Mouse (Mus musculus) monocyte, adult 5-6 weeks (primary cell): ENCODE measurements around the gene Pcdh11x. TPM values are rescaled to one million over a fixed set of nuclear protein-coding genes. Genes with fewer than 3 reads are reported as not detected.
"Not testable (repeated sequence)": the region's sequence is repeated elsewhere in the genome, so short reads cannot be mapped to it uniquely, and the experiment has no call there.

Experiments
- ATAC-seq: fragments of 153-309, 156-312 bp; replicated peaks from 2 replicates; pipeline ENCODE4 v1.8.0; 2017; ENCODE audit warnings: mild to moderate bottlenecking; ENCODE audit not compliant: low TSS enrichment, insufficient number of reproducible peaks, severe bottlenecking, poor library complexity, low FRiP score
- total RNA-seq: library from RNA; stranded (forward); fragments of 200-1000, 200-491, 200-594 nt; gene quantifications from 3 replicates; pipeline ENCODE4 v1.2.3, GENCODE M21; 2017

The Pcdh11x gene
- not detected in 3 replicates for total RNA-seq

DNA sequence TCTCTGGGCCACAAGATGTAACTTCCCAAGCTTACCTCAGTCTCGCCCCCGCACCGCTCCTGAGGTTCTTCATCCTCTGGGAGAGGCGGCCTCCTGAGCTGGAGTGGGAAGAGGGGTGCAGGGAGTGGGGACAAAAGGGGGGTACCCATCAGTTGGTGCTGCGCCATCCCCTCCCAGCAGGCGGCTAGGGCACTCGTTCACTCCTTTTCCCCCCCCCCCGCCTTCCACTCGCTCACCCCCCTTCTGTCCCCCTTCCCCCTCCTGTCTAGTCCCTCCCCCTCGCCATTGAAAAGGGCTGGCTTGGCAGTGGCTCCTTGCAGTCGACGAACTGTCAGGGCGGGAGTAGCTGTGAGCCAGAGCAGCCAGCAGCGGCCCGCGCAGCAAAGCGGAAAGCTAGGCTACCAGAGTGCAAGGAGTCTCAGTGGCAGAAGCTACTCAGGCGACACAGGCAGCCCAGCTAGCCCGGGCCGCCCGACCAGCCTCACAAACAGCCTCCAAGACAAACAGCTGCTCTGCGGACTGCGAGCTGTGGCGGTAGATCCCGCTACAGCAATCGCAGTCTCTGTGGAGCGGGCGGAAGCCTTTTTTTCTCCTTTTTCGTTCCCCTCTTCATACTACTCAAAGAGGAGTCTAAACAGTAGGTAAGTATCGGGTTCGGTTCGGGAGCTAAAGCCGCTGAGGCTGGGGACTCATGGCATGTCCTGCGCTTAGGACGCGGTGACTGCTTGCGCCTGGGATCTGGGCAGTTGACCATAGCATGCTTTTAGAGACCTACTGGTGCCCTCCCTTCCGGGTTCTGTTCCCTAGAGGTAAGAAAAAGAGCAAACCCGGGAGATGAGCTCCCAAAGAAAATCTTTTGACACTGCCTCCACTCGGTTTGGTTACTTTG is at the start of gene Pcdh11x:
Pcdh11x (plus strand) TSS at position 249 of the 889 bp plus-strand sequence.
- no peak for ATAC-seq

DNA sequence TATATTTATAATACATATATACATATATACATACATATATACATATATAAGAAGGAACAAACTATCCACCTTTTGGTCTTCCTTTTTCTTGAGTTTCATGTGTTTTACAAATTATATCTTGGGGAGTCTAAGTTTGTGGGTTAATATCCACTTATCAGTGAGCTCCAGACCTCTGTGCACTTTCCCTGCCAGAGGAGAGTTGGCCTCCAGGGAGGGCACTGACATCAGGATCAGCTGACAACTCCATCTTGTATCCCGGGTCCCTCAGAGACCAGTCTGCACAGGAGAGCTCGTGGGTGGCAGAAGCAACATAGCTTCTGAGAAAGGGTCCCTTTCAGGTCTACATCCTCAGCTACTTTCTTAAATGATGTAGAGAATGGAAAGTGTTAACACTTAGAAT is 30.0 kb upstream of the Pcdh11x start:
- no peak for ATAC-seq

DNA sequence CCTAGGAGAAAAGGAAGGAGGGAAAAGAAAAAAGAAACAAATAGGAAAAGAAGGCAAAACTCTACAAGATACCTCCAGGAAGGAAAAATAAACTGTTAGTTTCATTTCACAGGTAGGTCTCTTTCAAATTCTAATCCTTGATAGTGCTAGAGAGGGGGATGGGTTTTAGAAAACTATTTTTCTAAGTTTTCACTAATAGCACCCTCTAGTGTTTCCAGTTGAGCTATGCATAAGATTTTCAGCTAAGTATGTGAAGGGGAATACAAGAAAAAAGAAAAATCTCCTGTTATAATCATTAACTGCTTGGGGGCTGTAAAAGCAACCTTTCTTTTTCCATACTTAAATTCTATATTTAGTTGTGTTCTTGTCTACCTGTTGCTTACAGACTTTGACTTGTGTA is 4.5 kb upstream of the Pcdh11x start:
- ATAC-seq, result no peak

DNA sequence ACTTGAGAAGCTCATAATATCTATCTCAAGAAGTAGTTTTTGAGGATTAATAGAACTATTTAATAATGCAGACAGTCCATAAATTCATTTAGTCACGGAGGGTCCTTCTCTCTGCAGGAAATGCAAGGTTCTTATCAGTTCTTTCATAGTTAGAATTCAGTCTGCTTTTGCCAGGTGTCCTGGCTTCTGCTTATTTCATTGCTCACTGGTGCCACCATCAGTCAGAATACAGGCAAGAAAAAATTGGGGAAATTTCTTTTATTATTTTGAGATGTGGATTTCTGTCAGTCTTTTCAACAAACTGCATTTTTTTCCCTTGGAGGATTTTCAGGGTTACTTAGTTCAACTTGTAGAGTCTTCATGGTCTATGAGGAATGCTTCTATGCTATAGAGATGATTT is 2.6 kb upstream of the Pcdh11x start:
- ATAC-seq, result no peak

DNA sequence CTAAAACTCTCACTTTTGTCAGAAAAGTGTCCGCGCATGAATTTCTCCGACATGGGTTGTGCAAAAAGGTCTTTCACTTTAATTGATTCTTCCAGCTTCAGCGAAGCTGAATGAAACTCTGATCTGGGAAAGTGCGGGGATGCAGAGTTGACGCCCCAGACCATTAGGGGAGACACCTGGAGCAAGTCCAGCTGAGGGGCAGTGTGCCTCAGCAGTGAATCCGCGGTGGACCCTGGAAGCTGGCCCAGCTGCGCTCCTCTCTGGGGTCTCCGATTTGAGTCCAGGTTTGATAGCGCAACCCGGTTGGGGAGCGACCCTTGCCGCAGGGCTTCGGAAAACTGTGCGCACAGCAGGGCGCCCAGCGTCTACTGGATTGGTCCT is 831 bp downstream of the Pcdh11x start:
- ATAC-seq, result no peak

DNA sequence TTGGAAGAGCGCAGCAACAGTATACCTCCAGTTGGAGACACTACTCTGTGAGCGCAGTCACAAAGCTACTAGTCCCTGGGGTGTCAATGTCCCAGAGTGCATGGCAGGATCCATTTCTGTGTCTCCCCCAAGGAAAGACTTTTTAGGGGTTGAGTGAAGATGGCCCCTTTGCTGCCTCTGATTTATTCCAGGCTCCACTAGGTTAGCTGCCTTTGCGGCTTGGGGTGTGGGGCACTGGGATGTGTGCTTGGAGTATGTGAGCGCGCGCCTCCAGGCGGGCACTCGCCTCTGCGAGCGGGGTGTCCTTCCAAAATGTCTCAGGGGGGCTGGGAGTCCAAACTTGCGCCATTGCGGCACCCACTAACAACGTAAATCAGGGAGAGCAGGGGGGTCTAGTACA is 1.6 kb downstream of the Pcdh11x start:
- ATAC-seq, result no peak

DNA sequence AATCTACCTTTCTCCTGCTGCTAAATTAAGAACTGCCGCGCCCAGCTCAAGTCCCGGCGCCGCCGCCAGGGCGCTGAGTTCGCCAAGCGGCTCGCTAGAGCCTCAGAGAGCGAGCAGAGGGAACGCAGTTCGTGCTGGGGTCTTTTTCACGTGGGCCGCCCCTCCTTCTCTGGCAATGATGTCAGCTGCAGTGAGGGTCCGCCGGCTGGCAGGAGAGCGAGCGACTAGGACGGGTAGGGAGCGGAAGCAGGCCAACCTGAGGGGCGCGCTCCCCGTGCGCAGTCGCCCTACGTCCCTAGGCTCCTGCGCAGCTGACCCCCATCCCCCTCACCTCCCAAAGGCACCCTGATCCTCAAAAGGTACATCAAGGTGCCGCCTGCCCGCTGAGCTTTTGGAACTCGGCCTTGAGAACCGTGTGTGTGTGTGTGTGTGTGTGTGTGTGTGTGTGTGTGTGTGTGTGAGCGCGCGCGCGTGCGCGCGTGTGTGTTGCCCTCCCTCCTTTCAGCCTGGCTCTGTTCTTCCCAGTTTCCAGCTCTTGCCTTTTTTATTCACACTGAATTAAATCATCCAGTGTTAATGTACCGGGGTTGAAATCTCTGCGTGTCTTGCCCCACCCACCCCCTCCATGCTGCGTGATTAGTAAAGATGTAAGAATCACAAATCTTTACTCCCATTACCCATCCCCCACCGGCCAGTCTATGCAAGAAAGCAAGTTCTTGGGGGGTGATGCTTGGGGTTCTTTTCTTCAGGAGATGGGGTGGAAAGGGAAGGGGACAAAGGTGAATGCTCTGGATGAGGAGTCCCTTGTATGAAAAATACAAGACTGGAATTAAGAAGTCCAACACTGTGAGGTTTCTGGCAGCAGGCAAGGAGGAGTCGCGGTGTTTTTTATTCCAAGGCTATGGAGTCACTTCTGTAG is 3.0 kb downstream of the Pcdh11x start:
- ATAC-seq, result no peak

DNA sequence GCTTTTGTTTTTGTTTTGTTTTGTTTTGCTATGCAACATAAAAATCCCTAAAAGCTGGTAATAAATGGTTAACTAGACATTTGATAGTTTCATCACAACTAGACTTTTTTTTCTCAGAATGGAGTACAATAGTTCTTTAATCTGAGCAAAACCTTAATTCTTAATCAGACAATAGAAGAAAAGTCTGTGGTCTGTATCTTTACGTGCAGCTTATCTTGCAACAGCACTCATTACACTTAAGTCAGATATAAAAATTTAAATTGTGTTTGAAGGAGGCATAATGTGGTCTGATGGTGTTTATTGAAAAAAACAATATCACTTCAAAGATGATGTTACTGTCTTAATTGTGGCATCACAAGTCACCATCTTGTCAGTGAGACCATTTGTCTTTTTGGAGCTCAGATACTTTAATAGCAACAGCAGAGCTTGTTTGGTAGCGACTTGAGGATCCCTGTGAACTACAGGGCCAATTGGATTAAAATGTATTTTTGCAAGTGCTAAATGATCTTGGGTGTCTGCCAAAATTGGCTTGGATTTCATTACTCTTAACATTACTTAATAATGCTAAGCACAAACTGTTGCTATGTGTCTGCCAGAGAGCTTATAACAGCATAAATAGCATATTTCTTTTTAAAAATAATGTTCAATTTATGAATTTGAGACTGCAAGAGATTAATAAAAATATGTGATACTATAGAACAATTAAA is 11.6 kb downstream of the Pcdh11x start:
- no peak for ATAC-seq

DNA sequence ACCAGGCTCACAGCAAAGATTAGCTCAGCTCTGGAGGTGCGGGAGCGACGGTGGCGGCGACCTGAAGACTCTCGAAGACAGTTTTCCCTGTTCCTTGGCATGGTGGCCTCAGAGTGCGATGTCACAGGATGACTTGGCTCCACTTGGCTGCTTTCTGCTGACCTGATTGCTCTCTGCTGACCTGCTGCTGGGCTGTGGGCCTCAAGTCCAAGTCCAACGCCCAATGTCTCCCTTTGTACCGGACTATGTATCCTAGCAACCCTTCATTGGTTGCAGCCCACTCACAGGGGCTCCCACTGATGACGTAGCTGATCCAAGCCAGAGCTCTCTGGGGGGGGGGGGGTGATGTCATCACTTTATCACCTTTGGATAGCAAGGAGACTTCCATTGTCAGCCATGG is 22.9 kb downstream of the Pcdh11x start, which contains the start of gene H2afb3:
H2afb3 (minus strand) TSS at position 101 of the 400 bp plus-strand sequence.
- ATAC-seq, result not testable (repeated sequence)

DNA sequence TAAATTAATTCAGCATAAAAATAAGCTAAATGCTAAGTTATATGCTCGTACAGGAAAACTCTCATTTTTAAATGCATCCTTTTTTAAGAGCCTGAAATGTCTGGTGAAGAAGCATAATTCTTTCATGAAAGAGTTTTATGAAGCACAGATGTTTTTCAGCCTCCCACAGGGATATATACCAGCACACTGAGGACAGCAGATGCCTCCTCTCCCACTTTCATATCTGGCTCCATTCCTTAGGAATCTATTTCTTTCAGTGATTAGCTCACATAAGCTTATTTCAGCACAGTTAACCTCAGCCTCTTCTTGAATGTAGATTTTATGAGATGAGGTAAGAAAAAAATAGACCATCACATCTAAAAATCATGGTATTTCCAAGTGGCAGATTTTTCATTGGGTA is 176.2 kb downstream of the Pcdh11x start:
- no peak for ATAC-seq

DNA sequence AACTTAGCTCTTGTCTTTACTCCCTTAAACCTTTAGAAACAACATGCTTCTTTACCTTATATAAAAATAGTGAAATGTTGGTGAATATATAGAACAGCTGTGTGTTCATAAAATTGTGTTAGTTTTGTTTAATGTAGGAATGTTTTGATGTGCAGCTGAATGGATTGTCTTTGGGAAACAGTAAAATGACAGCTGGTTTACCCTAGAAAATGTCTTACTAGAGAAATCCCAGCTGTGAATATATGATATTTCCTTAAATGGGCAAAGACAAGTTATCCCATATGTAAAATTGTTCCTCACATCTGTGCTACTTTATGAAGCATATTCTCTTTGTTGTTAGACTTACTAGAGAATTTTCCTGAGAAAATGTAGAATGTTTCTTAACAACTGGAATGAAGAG is 196.4 kb downstream of the Pcdh11x start:
- ATAC-seq, result no peak

DNA sequence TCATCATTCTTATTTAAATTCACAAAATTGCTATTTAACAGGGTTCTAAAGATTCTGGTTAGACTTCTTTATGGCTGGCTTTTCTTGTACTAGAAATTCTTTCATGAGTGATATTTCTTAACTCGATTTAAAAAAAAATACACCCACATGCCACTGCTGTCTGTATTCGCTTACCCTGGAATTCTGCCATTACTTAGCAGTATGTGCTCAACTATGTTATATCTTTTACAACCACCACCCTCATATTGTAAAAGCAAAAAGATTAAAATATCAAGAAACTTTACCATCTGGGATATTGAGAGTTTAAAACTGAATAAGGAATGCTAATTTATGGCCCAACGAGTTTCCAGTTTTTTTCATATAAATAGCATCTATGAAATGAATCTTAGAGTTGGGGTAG is 234.9 kb downstream of the Pcdh11x start:
- ATAC-seq, result no peak

DNA sequence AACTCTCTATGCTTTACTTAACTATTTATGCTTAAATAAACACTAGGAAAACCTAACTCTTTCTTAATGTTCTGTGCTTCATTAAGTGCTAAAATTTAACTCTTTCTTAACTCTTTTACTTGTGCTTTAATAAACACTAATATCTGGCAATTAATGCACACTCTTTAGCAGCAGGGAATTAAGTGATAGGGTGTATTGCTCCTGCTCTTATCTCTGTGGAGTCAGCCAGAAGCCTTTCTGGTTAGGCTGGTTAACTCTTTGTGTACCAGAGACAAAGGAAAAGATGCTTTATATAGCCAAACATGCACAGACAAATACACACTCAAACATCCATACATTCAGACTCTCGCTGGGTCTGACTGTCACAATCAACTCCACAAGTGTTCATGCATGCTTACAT is 309.2 kb downstream of the Pcdh11x start:
- no peak for ATAC-seq

DNA sequence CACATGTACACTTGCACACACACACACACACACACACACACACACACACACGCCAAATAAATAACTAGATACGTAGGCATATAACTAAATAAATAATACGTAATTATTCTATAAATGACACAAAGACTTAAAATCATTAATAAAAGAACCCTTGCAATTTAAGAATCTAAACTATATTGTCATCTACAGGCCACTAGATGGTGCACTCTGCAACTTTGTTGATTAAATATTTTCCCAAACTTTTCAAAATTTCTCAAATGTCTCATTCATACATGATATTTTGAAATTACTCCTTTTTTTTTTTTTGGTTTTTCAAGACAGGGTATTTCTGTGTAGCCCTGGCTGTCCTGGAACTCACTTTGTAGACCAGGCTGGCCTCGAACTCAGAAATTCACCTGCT is 328.4 kb downstream of the Pcdh11x start:
- no peak for ATAC-seq

DNA sequence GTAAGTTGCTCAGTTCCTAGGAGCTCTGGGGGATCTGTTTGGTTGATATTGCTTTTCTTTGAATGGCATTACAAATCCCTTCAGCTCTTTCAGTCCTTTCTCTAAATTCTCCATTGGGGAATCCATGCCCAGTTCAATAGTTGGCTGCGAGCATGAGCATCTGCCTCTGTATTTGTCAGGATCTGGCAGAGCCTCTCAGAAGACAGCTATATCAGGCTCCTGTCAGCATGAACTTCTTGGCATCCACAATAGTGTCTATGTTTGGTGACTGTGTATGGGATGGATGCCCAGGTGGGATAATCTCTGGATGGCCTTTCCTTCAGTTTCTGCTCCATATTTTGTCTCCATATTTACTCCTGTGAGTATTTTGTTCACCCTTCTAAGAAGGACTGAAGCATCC is 380.2 kb downstream of the Pcdh11x start:
- ATAC-seq, result not testable (repeated sequence)

DNA sequence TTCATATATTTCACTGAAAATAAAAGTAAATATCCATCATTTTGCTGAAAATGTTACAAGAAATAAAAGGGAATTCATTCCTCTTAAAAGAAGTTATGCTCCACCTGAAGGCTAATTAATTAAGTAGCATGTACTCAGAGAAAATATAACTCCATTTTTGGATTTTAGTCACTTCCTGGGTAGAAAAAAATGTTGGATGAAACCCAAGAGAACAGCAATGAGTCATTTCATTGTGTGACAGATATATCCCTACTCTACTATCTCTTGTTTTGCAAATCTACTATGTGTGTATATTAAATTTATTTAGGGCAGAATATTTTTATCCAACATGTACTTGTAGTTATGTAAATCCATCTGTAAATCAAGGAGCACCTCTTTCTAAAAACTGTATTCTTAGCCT is 444.1 kb downstream of the Pcdh11x start:
- ATAC-seq, result no peak

DNA sequence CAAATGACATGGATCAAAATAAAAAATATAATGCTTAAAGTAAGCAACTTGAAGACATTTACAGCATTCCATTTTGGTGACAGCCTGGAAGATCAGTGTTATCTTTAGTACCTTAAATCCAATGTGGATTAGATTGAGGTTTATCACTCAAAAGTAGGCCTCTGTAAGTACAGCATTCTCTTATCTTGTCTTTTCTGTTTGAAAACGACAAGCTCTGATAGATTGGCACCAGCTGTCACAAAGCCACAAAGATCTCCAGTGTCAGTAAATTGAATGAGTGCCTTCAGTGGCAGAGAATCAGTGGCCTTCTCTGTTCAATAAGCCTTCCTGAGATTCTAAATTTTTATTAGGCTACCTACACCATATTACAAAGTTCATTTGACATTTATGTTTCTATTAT is 445.7 kb downstream of the Pcdh11x start:
- ATAC-seq, result no peak

DNA sequence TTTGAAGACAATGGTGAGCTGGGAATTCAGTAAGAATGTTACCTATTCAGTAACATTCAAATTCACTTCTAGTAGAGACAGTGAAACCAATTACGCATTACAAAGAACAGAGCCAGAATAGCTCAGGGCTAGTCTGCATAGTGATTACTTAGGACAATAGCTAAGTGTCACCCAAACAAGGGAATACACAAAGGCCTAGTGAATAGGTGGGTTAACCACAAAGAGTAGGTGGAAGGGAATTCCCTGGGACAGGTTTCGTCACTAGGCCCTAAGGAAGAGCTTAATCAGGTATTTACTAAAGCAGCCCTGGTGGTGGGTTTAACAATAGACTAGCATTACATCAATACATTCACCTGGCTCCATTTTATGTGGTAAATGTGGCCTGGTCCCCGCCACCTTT is 654.5 kb downstream of the Pcdh11x start:
- no peak for ATAC-seq
